Mouse (Mus musculus) megakaryocyte, embryonic 14.5 days (primary cell): ENCODE data around the gene Ptprn2.

Experiments
- FLI1 ChIP-seq: IDR thresholded peaks from 2 replicates; pipeline ENCODE4 v1.6.1; 2012; ENCODE audit warnings: low read length, inconsistent platforms, mixed read lengths
- GATA1 ChIP-seq: IDR thresholded peaks from 3 replicates; pipeline ENCODE4 v1.6.1; 2012; ENCODE audit warnings: mixed read lengths, low read length, inconsistent platforms, borderline replicate concordance

GRCm38 (mm10) chr12:116594457-116594856 lies 108.9 kb downstream of the Ptprn2 start:
- no peak for TF ChIP-seq GATA1
- TF ChIP-seq FLI1, result no peak
